ENCODE assay signal across 15 mouse cellular contexts in the genomic region with DNA sequence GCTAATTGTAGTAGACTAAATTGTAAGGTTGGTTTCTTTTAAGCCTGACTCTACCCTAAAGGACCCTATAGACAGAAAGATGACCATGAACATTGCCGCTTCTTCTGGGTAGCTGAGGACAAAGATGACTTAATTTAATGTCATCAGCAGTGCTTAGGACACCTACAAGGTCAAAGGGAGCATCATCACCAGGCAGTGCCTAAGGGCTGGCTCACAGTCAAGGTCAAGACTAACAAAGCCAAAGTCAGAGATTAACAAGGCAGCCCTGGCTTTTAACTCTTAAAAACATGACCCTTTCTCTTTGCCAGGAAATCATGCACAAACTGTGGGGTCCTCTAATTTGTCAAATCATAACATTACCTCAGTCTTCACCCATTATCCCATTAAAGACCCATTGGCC.
DNase-seq lines count a peak whose midpoint lies in the region.
"Had no signal": no experiment of that assay in that cellular context is flagged by ENCODE, and none has a peak within 500 bp of the region (broad histone marks: within the 10 kb centered on the region; RNA-seq: fewer than 3 reads in every experiment).

No protein-coding gene starts in this region.

- DNase-seq in adrenal gland, adult (ENCODE audit: inconsistent age in 2 of 2, low spot score in 1 of 2) = peak; percentile 14 to 76
- DNase-seq in adrenal gland, adult 18-20 months (ENCODE audit: low spot score in 2 of 2) = no peak
- DNase-seq in adrenal gland, adult 8-10 months = peak; percentile 29
- peak; percentile 24 for DNase-seq in adrenal gland, postnatal 14 days
- DNase-seq in adrenal gland, postnatal 36 days = peak; percentile 41 to 50
- no peak for DNase-seq in layer of hippocampus, adult 8-10 months (ENCODE audit: low spot score in 2 of 2)
- no peak for DNase-seq in lung, postnatal 4 days
- DNase-seq: B cell, adult 2 months; cerebellum, adult 11 months; cerebellum, adult 18-20 months; cerebellum, adult 8-10 months; cerebellum, adult 9-11 months; cerebellum, postnatal 14 days; cerebellum, postnatal 36 days; embryo, embryonic 11 days had no signal

Comparison
In these comparisons a context has a peak if more than half of its experiments do, and no peak if none do; other contexts are left out.
1. DNase-seq: peak in adrenal gland, adult (2 of 2), adrenal gland, adult 8-10 months (single experiment), adrenal gland, postnatal 14 days (single experiment) and adrenal gland, postnatal 36 days (2 of 2); none in adrenal gland, adult 18-20 months (0 of 2), layer of hippocampus, adult 8-10 months (0 of 2) and lung, postnatal 4 days (0 of 2).